Mouse (Mus musculus) MEL (cell line): ENCODE data around the gene Unc45a. TPM values are rescaled to one million over a fixed set of nuclear protein-coding genes. Genes with fewer than 3 reads are reported as not detected.

Source experiments
- DNase-seq: peaks from one replicate; pipeline ENCODE4 v3.0.0; 2011; ENCODE audit warnings: low read depth, low spot score
- H3K27ac ChIP-seq: 2 replicates; pipeline ENCODE4 v1.5.1; 2012; ENCODE audit warnings: low read depth, mild to moderate bottlenecking, control low read depth, low read length, moderate library complexity; ENCODE audit not compliant: control insufficient read depth
- H3K27me3 ChIP-seq, 2 experiments: fragments of 150-350 bp in 1 of 2; sonication (generic) in 1 of 2; 2 replicates each; pipeline ENCODE4 v1.6.1; 2012; ENCODE audit warnings: low read length in 2 of 2, mild to moderate bottlenecking in 2 of 2, improper control_type of control experiment in 1 of 2, moderate library complexity in 1 of 2; ENCODE audit not compliant: insufficient read depth in 2 of 2, control insufficient read depth in 1 of 2
- H3K36me3 ChIP-seq, 2 experiments: 2 replicates each; pipeline ENCODE4 v1.6.1; 2012 to 2014; ENCODE audit warnings: low read length in 2 of 2, improper control_type of control experiment in 1 of 2, inconsistent platforms in 1 of 2, mild to moderate bottlenecking in 1 of 2; ENCODE audit not compliant: insufficient read depth in 2 of 2, control insufficient read depth in 1 of 2
- H3K4me1 ChIP-seq, 2 experiments: fragments of 150-350 bp in 1 of 2; sonication (generic) in 1 of 2; 2 replicates each; pipeline ENCODE4 v1.6.1; 2012; ENCODE audit warnings: low read length in 2 of 2, improper control_type of control experiment in 1 of 2, mild to moderate bottlenecking in 1 of 2; ENCODE audit not compliant: insufficient read depth in 2 of 2, control insufficient read depth in 1 of 2
- H3K4me3 ChIP-seq, 2 experiments: fragments of 150-350 bp in 1 of 2; sonication (generic) in 1 of 2; 2 replicates each; pipeline ENCODE4 v1.5.1; 2012; ENCODE audit warnings: low read depth in 2 of 2, low read length in 2 of 2, mild to moderate bottlenecking in 2 of 2, moderate library complexity in 2 of 2, control low read depth in 1 of 2, improper control_type of control experiment in 1 of 2; ENCODE audit not compliant: control insufficient read depth in 1 of 2, insufficient read depth in 1 of 2
- H3K79me2 ChIP-seq: 2 replicates; pipeline ENCODE4 v1.6.1; 2012; ENCODE audit warnings: mild to moderate bottlenecking, low read length, moderate library complexity; ENCODE audit not compliant: control insufficient read depth, poor library complexity, insufficient read depth
- H3K9ac ChIP-seq: 2 replicates; pipeline ENCODE4 v1.6.1; 2012; ENCODE audit warnings: low read depth, mild to moderate bottlenecking, control low read depth, low read length, moderate library complexity; ENCODE audit not compliant: control insufficient read depth, poor library complexity, severe bottlenecking
- H3K9me3 ChIP-seq: fragments of 150-350 bp; sonication (generic); replicated peaks from 2 replicates; pipeline ENCODE4 v1.6.1; 2012; ENCODE audit warnings: mild to moderate bottlenecking, low read length, improper control_type of control experiment, moderate library complexity; ENCODE audit not compliant: insufficient read depth
- BHLHE40 ChIP-seq: IDR thresholded peaks from 2 replicates; pipeline ENCODE4 v1.6.1; 2012; ENCODE audit warnings: low read depth, mild to moderate bottlenecking, inconsistent platforms, low read length, improper control_type of control experiment, borderline replicate concordance
- EP300 ChIP-seq, 2 experiments: IDR thresholded peaks; 2 replicates each; pipeline ENCODE4 v1.6.1; 2011; ENCODE audit warnings: improper control_type of control experiment in 2 of 2, low read length in 2 of 2, low read depth in 1 of 2, mild to moderate bottlenecking in 1 of 2
- GATA1 ChIP-seq: IDR thresholded peaks from 2 replicates; pipeline ENCODE4 v1.6.1; 2011; ENCODE audit warnings: low read depth, low read length, improper control_type of control experiment
- MAX ChIP-seq: IDR thresholded peaks from 2 replicates; pipeline ENCODE4 v1.6.1; 2011; ENCODE audit warnings: low read length, improper control_type of control experiment
- NRF1 ChIP-seq: IDR thresholded peaks from 2 replicates; pipeline ENCODE4 v1.6.1; 2014; ENCODE audit warnings: low read depth, mild to moderate bottlenecking, inconsistent platforms, low read length, improper control_type of control experiment, moderate library complexity; ENCODE audit not compliant: poor library complexity, insufficient read depth, severe bottlenecking
- POLR2AphosphoS5 ChIP-seq: IDR thresholded peaks from 2 replicates; pipeline ENCODE4 v1.6.1; 2012; ENCODE audit warnings: low read depth, borderline replicate concordance, mild to moderate bottlenecking, inconsistent platforms, low read length, moderate library complexity, mixed read lengths
- TBP ChIP-seq: IDR thresholded peaks from 2 replicates; pipeline ENCODE4 v1.8.0; 2011; ENCODE audit warnings: low read depth, low read length, improper control_type of control experiment
- TCF12 ChIP-seq: IDR thresholded peaks from 2 replicates; pipeline ENCODE4 v1.6.1; 2014; ENCODE audit warnings: low read depth, mild to moderate bottlenecking, inconsistent platforms, low read length, improper control_type of control experiment, moderate library complexity
- USF2 ChIP-seq, 2 experiments: IDR thresholded peaks; 2 replicates each; pipeline ENCODE4 v1.6.1; 2011 to 2012; ENCODE audit warnings: improper control_type of control experiment in 2 of 2, low read length in 2 of 2, borderline replicate concordance in 1 of 2, inconsistent platforms in 1 of 2, low read depth in 1 of 2, mild to moderate bottlenecking in 1 of 2; ENCODE audit not compliant: insufficient read depth in 1 of 2
- ZKSCAN1 ChIP-seq: IDR thresholded peaks from 2 replicates; pipeline ENCODE4 v1.6.1; 2012; ENCODE audit warnings: low read depth, mild to moderate bottlenecking, inconsistent platforms, low read length, improper control_type of control experiment, moderate library complexity
- ZMIZ1 ChIP-seq: IDR thresholded peaks from 2 replicates; pipeline ENCODE4 v1.6.1; 2012; ENCODE audit warnings: low read depth, mild to moderate bottlenecking, inconsistent platforms, low read length, improper control_type of control experiment, moderate library complexity
- ZNF384 ChIP-seq: IDR thresholded peaks from 2 replicates; pipeline ENCODE4 v1.6.1; 2012; ENCODE audit warnings: low read depth, mild to moderate bottlenecking, inconsistent platforms, low read length, improper control_type of control experiment
- polyA plus RNA-seq, 2 experiments: library from polyadenylated mRNA; stranded (reverse) in 1 of 2; unstranded in 1 of 2; fragments of >175 nt in 1 of 2; fragments of >200 nt in 1 of 2; gene quantifications; 2 replicates each; pipeline versions ENCODE4 v1.2.1 to v1.2.4; 2012; ENCODE audit warnings: low replicate concordance in 2 of 2, low read depth in 1 of 2; ENCODE audit not compliant: insufficient read length in 2 of 2, insufficient read depth in 1 of 2, missing spikeins in 1 of 2
- total RNA-seq: library from RNA; depleted of rRNA; stranded (reverse); fragments of 300-350 nt; gene quantifications from 2 replicates; pipeline ENCODE4 v1.2.3, GENCODE M21; 2012

The Unc45a gene
- total and polyA plus RNA-seq, 3 experiments = 26.1 to 28.2 TPM; not detected in 1

DNA sequence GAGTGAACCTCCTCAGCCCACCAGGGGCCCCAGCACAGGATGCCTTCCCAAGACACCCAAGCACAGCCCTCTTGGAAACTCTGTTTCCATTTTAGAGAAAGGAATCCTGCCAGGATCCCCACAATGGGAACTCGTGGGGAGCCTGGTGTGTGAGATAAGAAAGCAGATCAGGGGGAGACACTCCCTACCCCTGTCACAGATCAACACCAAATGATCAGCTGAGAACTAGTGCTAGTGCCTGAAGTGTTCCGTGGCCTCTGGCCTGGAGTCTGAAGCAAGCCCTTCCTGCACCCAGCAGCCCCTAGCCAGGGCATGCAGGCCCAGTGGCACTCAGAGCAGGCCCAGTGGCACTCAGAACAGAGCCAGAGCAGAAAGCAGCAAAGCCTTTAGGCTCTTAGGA lies 10.0 kb upstream of the Unc45a start:
- Histone ChIP-seq H3K27me3 (no peaks in the 10 kb centered on the region), H3K4me3 (no peak overlapping the region), H3K27ac (no peak overlapping the region), H3K79me2 (no peaks in the 10 kb centered on the region), H3K4me1 (peaks cover 0 to 3% of the 10 kb centered on the region in 2 experiments; a peak in 1 of 4 replicates), H3K36me3 (no peaks in the 10 kb centered on the region; a peak in 2 of 4 replicates), H3K9ac (no peak overlapping the region), H3K9me3 (no peaks in the 10 kb centered on the region)
- no peak for DNase-seq
- TF ChIP-seq EP300 (IDR thresholded peaks at IDR 0.05; ENCODE audit: low read depth in 1 of 2, low read length in 2 of 2) (no peak), ZNF384 (no peak), NRF1 (no peak)

DNA sequence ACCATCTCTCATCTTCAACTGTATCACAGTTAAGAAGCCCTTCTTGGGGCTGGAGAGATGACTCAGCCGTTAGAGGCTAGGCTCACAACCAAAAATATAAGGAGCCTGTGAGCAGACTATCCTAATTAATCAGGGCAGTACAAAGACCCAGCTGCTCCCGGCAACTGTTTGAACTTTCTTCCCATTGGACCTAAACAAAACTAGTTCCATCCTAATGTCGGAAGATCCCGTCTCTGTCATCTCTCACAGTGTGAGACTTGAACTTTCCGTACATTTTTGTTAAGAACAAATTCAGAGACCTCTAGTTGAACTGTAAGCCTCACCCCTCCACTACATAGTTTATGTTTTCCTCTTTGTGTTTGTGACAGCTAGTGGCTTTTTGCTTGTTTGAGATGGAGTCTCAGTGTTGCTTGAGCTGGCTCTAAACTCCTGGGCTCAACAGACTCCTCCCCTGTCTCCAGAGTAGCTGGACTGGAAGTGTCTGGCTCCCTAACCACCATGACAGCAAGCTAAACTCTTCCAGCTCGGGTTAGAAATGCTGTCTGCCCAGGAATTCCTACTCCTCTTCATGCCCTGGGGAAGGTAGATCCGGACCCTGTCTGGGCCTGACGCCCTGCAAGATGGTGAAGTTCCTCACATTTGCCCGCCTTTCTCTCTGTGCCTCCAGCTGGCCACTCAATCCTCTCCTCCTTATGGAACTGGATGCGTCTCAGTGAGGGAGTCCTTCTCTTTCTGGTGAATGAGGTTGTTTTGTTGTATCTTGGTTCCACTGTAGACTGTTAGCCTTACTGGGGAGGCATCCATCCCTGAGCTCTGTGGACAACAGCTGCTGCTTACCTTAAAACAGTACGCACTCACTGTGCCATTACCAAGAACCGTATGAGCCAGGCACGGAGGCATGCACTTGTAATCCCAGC lies 7.1 kb upstream of the Unc45a start:
- H3K4me3 ChIP-seq = no peak overlapping the region
- no peak overlapping the region for H3K27ac ChIP-seq
- peaks cover 0 to 4% of the 10 kb centered on the region in 2 experiments; a peak in 2 of 4 replicates for H3K36me3 ChIP-seq
- DNase-seq = no peak
- no peak overlapping the region for H3K9ac ChIP-seq
- no peaks in the 10 kb centered on the region for H3K27me3 ChIP-seq
- peaks cover 0 to 8% of the 10 kb centered on the region in 2 experiments; a peak in 3 of 4 replicates for H3K4me1 ChIP-seq
- no peak for TF ChIP-seq TCF12
- TF ChIP-seq ZMIZ1 = no peak
- TF ChIP-seq TBP = no peak
- TF ChIP-seq BHLHE40 = no peak
- TF ChIP-seq GATA1 = no peak
- no peak for TF ChIP-seq USF2 (IDR thresholded peaks at IDR 0.05; ENCODE audit: borderline replicate concordance in 1 of 2, insufficient read depth in 1 of 2, low read depth in 1 of 2, low read length in 2 of 2)
- no peak for TF ChIP-seq ZKSCAN1
- H3K79me2 ChIP-seq = no peaks in the 10 kb centered on the region; the same call in 1 of the 2 replicates
- no peaks in the 10 kb centered on the region for H3K9me3 ChIP-seq

GRCm38 (mm10) chr7:80346830-80347229 lies 6.0 kb upstream of the Unc45a start:
- Histone ChIP-seq H3K79me2 (no peaks in the 10 kb centered on the region; the same call in 1 of the 2 replicates), H3K36me3 (peaks cover 0 to 6% of the 10 kb centered on the region in 2 experiments; a peak in 1 of 4 replicates), H3K9ac (no peak overlapping the region), H3K4me3 (no peak overlapping the region), H3K4me1 (peaks cover 0 to 17% of the 10 kb centered on the region in 2 experiments; a peak in 3 of 4 replicates), H3K27me3 (no peaks in the 10 kb centered on the region), H3K27ac (no peak overlapping the region), H3K9me3 (no peaks in the 10 kb centered on the region)
- no peak for DNase-seq
- no peak for TF ChIP-seq MAX
- no peak for TF ChIP-seq POLR2AphosphoS5
